Mouse (Mus musculus) forebrain, embryonic 10.5 days (tissue): ENCODE results near the gene Fam214b. TPM values are rescaled to one million over a fixed set of nuclear protein-coding genes. Genes with fewer than 3 reads are reported as not detected.

Experiments used
- DNase-seq: peaks from one replicate; pipeline ENCODE4 v3.0.0-alpha.2; 2017; ENCODE audit warnings: low spot score; ENCODE audit errors: extremely low spot score
- H3K27ac ChIP-seq: fragments of 300-500 bp; sonication (generic); 2 replicates; pipeline ENCODE4 v1.5.1; 2016; ENCODE audit warnings: mild to moderate bottlenecking
- H3K27me3 ChIP-seq: fragments of 300-500 bp; sonication (generic); 2 replicates; pipeline ENCODE4 v1.6.1; 2016; ENCODE audit warnings: mild to moderate bottlenecking; ENCODE audit not compliant: poor library complexity, severe bottlenecking
- H3K36me3 ChIP-seq: fragments of 300-500 bp; sonication (generic); replicated peaks from 2 replicates; pipeline ENCODE4 v1.6.1; 2016; ENCODE audit warnings: mild to moderate bottlenecking, moderate library complexity
- H3K4me1 ChIP-seq: fragments of 300-500 bp; sonication (generic); 2 replicates; pipeline ENCODE4 v1.6.1; 2016
- H3K4me3 ChIP-seq: fragments of 300-500 bp; sonication (generic); 2 replicates; pipeline ENCODE4 v1.5.1; 2016; ENCODE audit warnings: mild to moderate bottlenecking, moderate library complexity
- H3K9me3 ChIP-seq: fragments of 300-500 bp; sonication (generic); 2 replicates; pipeline ENCODE4 v1.6.1; 2016; ENCODE audit warnings: mild to moderate bottlenecking, moderate library complexity
- WGBS: fragments of 180-500 bp; shearing (Covaris S2); methylation state at CpG from one replicate; pipeline ENCODE4 v1.1.7; 2016; 5-methylcytosine and 5-hydroxymethylcytosine counted together
- polyA plus RNA-seq: library from polyadenylated mRNA; unstranded; fragments of >200 nt; fragmentation: Nextera tagmentation; extraction: Ambion mirVana; gene quantifications from 2 replicates; pipeline ENCODE4 v1.2.1, GENCODE M21; 2016

Gene Fam214b
- polyA plus RNA-seq, 1 experiment from 2014 or later, result 20.3 TPM

DNA sequence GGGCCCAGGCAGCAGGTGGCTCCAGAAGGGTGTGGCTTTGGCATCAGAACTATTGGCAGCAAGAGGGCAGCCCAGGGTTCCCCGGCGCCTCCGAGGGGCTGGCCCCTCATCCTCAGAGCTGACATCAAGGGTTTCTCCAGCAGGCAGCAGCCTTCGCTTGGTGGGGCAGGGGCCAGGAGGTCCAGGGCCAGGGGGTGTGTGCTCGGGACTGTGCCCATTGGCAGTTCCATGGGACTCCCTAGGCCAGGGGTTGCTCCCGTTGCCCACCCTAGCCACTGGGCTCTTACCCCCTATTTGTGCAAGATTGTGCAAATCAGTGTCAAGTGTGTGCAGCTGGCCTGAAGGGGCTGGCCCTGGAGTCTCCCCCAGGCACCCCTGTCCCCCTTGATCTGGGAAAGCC, 10.2 kb downstream of the Fam214b start:
- H3K9me3 ChIP-seq, result no peaks in the 10 kb centered on the region
- no peak for DNase-seq
- 0 out of 2 replicates have a peak overlapping the region, but pooled peaks have one; percentile 6 for H3K27ac ChIP-seq
- peaks cover 50% of the 10 kb centered on the region for H3K4me1 ChIP-seq
- WGBS, result 89% methylated on average over 6 of the region's 6 CpGs
- H3K4me3 ChIP-seq, result no peak overlapping the region
- 0 out of 2 replicates have a peak, but pooled peaks cover 4% of the 10 kb centered on the region for H3K27me3 ChIP-seq
- H3K36me3 ChIP-seq, result peaks cover 48% of the 10 kb centered on the region

DNA sequence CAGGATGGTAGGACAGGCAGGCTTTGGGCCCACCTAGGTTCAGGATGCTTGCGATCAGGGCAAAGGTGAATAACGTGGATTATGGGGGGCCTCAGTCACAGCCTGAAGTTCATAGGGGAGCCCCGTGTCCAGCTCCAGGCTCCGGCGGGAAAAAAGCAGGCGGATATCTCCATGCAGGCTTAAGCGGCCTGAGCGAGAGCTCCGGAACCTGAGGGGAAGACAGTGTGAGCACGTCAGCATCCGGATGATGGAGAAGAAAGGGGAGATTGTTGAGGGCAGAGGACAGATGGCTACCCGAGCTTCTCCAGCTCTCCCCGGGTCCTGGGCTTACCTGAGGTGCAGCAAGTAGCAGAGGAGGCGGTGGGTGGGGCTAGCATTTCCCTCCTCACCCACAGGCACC, 12.5 kb downstream of the Fam214b start:
- Histone ChIP-seq H3K4me1 (peaks cover 43% of the 10 kb centered on the region), H3K36me3 (peaks cover 64% of the 10 kb centered on the region), H3K27me3 (no peaks in the 10 kb centered on the region), H3K27ac (no peak overlapping the region), H3K9me3 (no peaks in the 10 kb centered on the region), H3K4me3 (no peak overlapping the region)
- DNase-seq, result no peak
- 89% methylated on average over 14 of the region's 14 CpGs for WGBS

DNA sequence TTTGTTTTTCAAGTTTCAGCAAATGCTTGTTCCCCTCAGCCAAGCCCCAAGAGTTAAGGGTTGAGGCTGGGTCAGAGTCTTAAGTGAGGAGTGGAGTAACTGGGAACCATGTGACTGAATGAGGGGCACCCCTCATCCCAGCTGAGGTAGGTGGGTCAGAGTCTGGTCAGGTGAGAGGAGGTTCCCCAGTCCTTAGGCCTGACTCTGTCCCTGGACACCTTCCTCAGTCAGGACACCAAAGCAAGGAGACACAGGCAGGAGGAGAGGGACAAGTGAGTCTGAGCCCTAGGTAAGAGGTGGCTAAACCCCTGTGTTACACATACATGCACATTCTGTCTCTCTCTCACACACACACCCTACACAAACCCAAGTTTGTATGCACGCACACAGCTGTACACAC, 13.5 kb downstream of the Fam214b start:
- peaks cover 74% of the 10 kb centered on the region for H3K36me3 ChIP-seq
- H3K9me3 ChIP-seq, result no peaks in the 10 kb centered on the region
- H3K27me3 ChIP-seq, result no peaks in the 10 kb centered on the region
- peaks cover 35% of the 10 kb centered on the region for H3K4me1 ChIP-seq
- no peak overlapping the region for H3K4me3 ChIP-seq
- peak overlapping the region; percentile 96 for H3K27ac ChIP-seq
- DNase-seq, result no peak
- 89% methylated on average over 1 of the region's 1 CpGs for WGBS

DNA sequence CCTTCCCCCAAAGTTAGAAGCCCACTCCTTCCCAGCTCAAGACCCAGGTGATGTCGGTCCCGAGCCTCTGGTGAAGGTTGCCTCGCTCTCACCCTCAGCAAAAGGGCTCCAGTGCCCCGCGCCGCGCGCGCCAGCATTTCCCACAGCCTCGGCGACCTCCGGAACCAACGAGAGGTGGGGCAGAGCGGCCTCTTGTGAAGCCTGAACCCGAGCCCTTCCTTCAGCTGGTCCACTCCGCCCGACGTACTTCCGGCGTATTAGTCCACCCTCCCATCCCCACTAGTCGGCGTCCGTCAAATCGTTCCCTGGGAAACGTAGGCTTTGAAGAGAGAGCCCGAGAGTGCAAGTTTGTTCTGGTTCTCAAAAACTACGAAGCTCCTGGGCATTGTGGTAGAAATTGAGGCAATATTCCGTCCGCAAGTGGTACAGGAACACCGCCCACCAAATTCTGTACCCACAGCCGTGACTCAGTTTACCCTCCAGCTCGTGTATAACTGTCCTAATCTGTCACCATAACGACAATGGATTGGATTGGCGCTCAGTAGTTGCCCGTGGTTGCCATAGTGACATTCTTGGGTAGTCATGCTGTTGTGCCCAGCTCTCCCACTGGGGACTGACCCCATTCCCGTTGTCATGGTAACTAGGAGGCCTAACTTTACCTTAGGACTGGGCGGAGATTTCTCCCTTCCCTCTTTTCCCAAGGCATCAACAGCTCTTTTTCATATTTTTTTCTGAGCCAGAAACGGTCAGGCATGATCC, 14.6 kb downstream of the Fam214b start, which contains the start of gene Stoml2:
TSS of gene Stoml2 (minus strand) at position 474 of the 759 bp plus-strand sequence.
- WGBS, result under 1% methylated on average over 38 of the region's 38 CpGs
- H3K27ac ChIP-seq, result peak within 1 kb of the TSS; percentile 96
- peak within 1 kb of the TSS; percentile 87 for H3K4me3 ChIP-seq
- H3K4me1 ChIP-seq, result peaks cover 33% of the 10 kb centered on the region
- peak; percentile 92 for DNase-seq
- peaks cover 77% of the 10 kb centered on the region for H3K36me3 ChIP-seq
- no peaks in the 10 kb centered on the region for H3K27me3 ChIP-seq
- H3K9me3 ChIP-seq, result no peaks in the 10 kb centered on the region

DNA sequence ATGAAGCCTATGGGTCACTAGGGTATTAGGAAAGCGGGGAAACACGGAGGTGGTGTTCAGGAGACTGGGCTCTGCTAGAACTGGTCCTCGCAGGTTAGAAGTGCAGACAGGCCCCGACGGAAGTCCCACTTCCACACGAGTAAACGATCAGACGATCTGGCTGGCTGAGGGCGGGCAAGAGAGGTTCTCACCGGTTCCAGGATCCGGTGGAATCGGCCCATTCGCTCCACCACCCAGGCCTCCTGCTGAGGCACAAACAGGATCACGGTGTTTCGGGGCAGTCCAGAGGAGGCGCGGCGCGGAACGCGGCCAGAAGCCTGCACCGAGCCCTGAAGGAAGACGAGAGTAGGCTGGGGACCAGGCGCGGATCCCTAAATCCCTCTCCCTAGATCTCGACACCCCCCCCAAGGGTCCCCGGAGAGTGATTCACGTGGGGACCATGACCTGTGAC, 15.2 kb downstream of the Fam214b start:
- peak overlapping the region; percentile 96 for H3K27ac ChIP-seq
- 1% methylated on average over 28 of the region's 28 CpGs for WGBS
- no peaks in the 10 kb centered on the region for H3K27me3 ChIP-seq
- peak overlapping the region; percentile 87 for H3K4me3 ChIP-seq
- peaks cover 72% of the 10 kb centered on the region for H3K36me3 ChIP-seq
- no peak for DNase-seq
- peaks cover 33% of the 10 kb centered on the region for H3K4me1 ChIP-seq
- no peaks in the 10 kb centered on the region for H3K9me3 ChIP-seq

DNA sequence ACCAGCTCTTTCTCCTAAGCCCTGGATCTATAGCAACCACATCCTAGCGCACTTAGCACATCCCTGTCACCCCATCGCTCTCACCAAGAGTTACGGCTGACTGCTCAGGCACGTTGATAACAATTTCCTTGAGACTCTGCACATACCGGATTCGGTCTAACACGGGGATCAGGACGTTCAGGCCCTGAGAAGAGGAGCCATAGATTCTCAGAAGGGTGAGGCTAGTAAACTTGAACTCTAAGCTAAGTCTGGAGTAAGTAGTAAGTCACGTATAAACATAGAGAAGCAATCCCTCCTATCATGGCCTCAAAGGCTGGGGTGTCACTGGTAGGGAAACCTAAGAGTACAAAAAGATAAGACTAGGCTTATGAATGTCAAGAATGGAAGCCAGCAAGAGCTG, 15.7 kb downstream of the Fam214b start:
- Histone ChIP-seq H3K4me3 (peak overlapping the region; percentile 87), H3K9me3 (no peaks in the 10 kb centered on the region), H3K27me3 (no peaks in the 10 kb centered on the region), H3K4me1 (peaks cover 33% of the 10 kb centered on the region), H3K36me3 (peaks cover 67% of the 10 kb centered on the region), H3K27ac (peak overlapping the region; percentile 96)
- 86% methylated on average over 9 of the region's 9 CpGs for WGBS
- DNase-seq, result no peak

DNA sequence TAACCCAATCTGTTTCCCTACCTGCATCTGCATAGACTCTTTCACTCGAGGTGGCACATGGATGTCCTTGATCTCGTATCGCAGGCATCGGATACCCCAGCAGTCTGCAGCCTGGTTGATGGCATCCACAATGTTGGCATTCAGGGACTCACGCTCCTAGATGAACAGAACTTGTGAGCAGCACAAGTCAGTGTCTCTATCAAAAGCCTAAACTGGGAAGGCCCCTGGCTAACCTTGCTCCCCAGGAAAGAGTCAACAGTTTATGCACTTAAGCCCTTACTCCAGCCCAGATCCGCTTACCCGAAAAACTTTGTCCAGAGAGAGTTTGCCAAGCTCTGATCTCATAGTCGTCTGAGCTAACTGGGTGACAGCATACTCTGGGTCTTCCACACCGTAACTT, 16.3 kb downstream of the Fam214b start:
- H3K36me3 ChIP-seq, result peaks cover 61% of the 10 kb centered on the region
- 96% methylated on average over 9 of the region's 9 CpGs for WGBS
- H3K27ac ChIP-seq, result no peak overlapping the region
- H3K4me3 ChIP-seq, result peak overlapping the region; percentile 87
- H3K27me3 ChIP-seq, result no peaks in the 10 kb centered on the region
- no peaks in the 10 kb centered on the region for H3K9me3 ChIP-seq
- H3K4me1 ChIP-seq, result peaks cover 38% of the 10 kb centered on the region
- DNase-seq, result no peak

DNA sequence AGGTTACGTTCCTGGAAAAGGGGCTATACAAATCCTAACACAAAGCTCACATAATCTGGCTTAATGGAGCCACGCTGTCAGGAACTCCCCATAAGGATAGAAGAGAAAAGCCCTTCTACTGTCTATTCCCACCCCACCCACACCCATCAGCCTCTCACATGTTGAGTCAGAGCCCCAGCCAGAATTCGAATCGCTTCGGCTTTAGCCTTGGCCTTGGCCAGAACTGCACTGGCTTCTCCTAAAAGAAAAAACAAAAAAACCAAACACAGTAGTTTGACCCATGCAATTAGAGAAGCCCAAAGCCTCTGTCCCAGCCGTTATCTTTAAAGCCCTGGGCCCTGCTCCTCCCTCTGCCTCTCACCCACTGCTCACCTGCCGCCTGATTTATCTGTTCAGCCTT, 16.9 kb downstream of the Fam214b start:
- WGBS, result 90% methylated on average over 7 of the region's 7 CpGs
- H3K36me3 ChIP-seq, result peaks cover 57% of the 10 kb centered on the region
- no peak overlapping the region; the same call in 1 of the 2 replicates for H3K4me3 ChIP-seq
- H3K27me3 ChIP-seq, result no peaks in the 10 kb centered on the region
- no peak for DNase-seq
- peaks cover 43% of the 10 kb centered on the region for H3K4me1 ChIP-seq
- H3K9me3 ChIP-seq, result no peaks in the 10 kb centered on the region
- no peak overlapping the region for H3K27ac ChIP-seq

DNA sequence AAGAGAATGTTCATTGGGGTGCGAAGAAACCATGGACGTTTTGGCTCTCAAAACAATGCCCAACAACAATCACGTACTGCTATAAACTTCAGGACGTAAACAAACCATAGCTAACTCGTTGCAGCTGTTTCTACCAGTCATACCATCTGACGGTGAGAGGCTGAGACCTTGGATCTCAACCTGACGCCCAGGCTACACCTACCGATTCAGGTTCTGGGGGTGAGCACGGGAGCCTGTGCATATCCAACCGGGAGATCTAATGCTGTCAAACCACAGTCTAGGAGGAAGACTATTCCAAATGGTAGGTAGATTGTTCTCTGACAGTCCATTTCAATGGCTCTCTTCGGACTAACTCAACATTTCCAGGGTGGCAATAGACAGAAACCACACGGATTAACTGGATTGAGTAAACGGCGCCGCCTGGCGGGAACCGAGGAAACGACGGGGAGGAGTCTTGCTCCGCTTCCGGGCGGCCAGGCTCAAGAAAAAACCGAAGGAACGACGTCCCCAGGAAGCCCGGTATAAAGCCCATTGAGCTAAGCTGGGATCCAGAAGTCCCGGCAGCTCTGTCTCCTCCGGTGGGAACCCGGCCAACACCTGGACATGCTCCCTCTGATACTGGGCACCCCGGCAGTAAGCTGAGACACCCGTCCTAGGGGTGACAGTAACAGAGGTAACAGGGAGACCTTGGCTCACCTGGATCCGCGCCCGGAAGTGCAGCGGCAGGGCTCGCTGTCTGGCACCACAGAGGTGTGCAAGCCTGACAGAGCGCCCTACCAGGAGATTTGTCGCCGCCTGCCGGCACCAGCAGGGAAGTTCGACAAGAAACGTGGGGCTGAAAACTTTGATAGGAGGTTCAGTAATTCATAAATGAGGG, 20.7 kb downstream of the Fam214b start, which contains the start of gene Pigo:
TSS of gene Pigo (minus strand) at position 736 of the 877 bp plus-strand sequence.
- Histone ChIP-seq H3K9me3 (no peaks in the 10 kb centered on the region), H3K27me3 (no peaks in the 10 kb centered on the region), H3K27ac (peak within 1 kb of the TSS; percentile 87), H3K4me3 (peak within 1 kb of the TSS; percentile 65), H3K36me3 (peaks cover 77% of the 10 kb centered on the region), H3K4me1 (peaks cover 21% of the 10 kb centered on the region)
- WGBS, result 10% methylated on average over 42 of the region's 42 CpGs
- DNase-seq, result peak; percentile 89

DNA sequence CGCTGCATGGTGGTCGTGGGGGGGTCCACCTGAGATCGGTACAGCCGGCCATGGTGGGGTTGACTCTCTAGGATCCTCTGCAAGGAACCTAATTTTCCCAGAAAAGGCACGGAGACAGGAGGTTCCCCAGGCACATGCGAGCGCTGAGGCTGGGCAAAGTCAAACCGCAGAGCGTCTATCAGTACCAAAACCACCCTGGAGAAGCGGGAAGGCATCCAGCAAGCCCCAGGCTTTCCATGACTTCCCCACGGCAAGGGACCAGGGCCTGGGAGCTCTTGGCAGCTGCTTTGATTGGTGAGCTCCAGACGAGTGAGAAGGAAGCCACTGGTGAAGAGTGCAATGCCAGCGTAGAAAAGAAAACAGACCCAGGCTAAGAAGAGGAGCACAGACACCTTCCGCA, 21.3 kb downstream of the Fam214b start:
- Histone ChIP-seq H3K9me3 (no peaks in the 10 kb centered on the region), H3K27me3 (no peaks in the 10 kb centered on the region), H3K27ac (peak overlapping the region; percentile 87), H3K36me3 (peaks cover 79% of the 10 kb centered on the region), H3K4me3 (peak overlapping the region; percentile 65), H3K4me1 (peaks cover 15% of the 10 kb centered on the region)
- WGBS, result 85% methylated on average over 14 of the region's 14 CpGs
- DNase-seq, result no peak

DNA sequence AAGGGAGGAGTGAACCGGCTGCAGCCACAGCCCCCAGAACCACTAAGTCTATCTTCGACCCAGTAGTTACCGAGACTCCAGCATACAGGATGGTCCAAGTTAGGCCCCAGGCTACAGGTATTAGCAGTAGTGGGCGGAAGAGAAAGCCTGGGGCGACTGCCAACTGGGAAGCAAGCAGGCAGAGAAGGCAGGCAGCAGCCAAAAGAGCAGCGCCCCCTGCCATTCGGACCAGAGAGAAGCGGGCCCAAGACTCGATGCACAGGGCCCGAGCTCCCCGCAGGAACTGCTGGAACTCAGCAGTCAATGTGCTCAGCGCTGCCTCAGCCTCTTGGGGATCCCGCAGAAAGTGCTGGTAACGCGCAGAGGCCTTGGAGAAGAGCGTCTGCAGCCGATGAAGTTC, 24.7 kb downstream of the Fam214b start:
- Histone ChIP-seq H3K9me3 (no peaks in the 10 kb centered on the region), H3K27ac (no peak overlapping the region), H3K4me1 (peaks cover 11% of the 10 kb centered on the region), H3K4me3 (no peak overlapping the region), H3K27me3 (no peaks in the 10 kb centered on the region), H3K36me3 (peaks cover 78% of the 10 kb centered on the region)
- DNase-seq, result no peak
- 70% methylated on average over 17 of the region's 17 CpGs for WGBS

DNA sequence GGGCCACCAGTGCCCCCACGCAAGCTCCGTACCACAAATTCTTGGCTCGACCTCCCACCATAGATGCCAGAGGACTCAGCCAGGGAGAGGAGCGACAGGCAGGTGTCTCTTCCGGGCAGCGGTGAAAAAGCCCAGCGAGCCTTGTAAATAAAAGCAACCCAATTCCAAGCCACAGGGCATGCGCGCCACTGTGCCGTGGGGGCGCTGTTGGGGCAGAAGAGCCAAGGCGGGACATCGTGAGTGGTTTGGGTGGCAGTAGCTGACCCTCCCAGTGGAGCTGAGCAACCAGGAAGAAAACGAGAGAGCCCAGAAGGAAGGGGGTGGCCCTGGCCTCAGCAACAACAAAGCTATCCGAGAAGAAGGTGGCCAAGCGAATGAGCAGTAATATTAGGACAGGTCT, 25.1 kb downstream of the Fam214b start:
- Histone ChIP-seq H3K36me3 (peaks cover 78% of the 10 kb centered on the region), H3K9me3 (no peaks in the 10 kb centered on the region), H3K27ac (no peak overlapping the region), H3K4me3 (no peak overlapping the region), H3K27me3 (no peaks in the 10 kb centered on the region), H3K4me1 (peaks cover 11% of the 10 kb centered on the region)
- 86% methylated on average over 16 of the region's 16 CpGs for WGBS
- no peak for DNase-seq
